Mouse (Mus musculus) myocyte (in vitro differentiated cells): ENCODE measurements around the gene Ugt1a6a. TPM values are rescaled to one million over a fixed set of nuclear protein-coding genes. Genes with fewer than 3 reads are reported as not detected.
"Not testable (repeated sequence)": the region's sequence is repeated elsewhere in the genome, so short reads cannot be mapped to it uniquely, and the experiment has no call there.

Experiments used
- H3K27me3 ChIP-seq: one replicate; pipeline ENCODE4 v1.6.1; 2011; ENCODE audit not compliant: control insufficient read depth, insufficient read depth, insufficient read length
- H3K36me3 ChIP-seq: one replicate; pipeline ENCODE4 v1.6.1; 2011; ENCODE audit not compliant: control insufficient read depth, insufficient read depth
- H3K4me2 ChIP-seq: one replicate; pipeline ENCODE4 v1.6.1; 2011; ENCODE audit warnings: low read depth, control low read depth
- H3K4me3 ChIP-seq: one replicate; pipeline ENCODE4 v1.5.1; 2011; ENCODE audit warnings: mild to moderate bottlenecking, control low read depth, moderate library complexity
- H3K79me2 ChIP-seq: one replicate; pipeline ENCODE4 v1.6.1; 2011; ENCODE audit not compliant: control insufficient read depth, insufficient read depth
- H3ac ChIP-seq: one replicate; pipeline ENCODE4 v1.6.1; 2011; ENCODE audit not compliant: control insufficient read depth, insufficient read length
- CEBPB ChIP-seq: IDR thresholded peaks from 2 replicates; pipeline ENCODE4 v1.6.1; 2011; ENCODE audit warnings: mild to moderate bottlenecking, moderate library complexity; ENCODE audit not compliant: poor library complexity, insufficient read depth, severe bottlenecking
- E2F4 ChIP-seq: IDR thresholded peaks from one replicate; pipeline ENCODE4 v1.6.1; 2011; ENCODE audit warnings: mild to moderate bottlenecking, control low read depth, moderate library complexity; ENCODE audit not compliant: insufficient read depth
- MAX ChIP-seq: IDR thresholded peaks from one replicate; pipeline ENCODE4 v1.6.1; 2011; ENCODE audit warnings: low read depth, mild to moderate bottlenecking, control low read depth
- MYOD1 ChIP-seq, 3 experiments: IDR thresholded peaks; one replicate each; pipeline ENCODE4 v1.6.1; 2011; ENCODE audit warnings: control low read depth in 2 of 3, low read depth in 2 of 3, mild to moderate bottlenecking in 2 of 3, moderate library complexity in 1 of 3; ENCODE audit not compliant: insufficient read length in 2 of 3, control insufficient read depth in 1 of 3
- MYOG ChIP-seq, 3 experiments: IDR thresholded peaks; one replicate each; pipeline ENCODE4 v1.6.1; 2011; ENCODE audit warnings: control low read depth in 2 of 3, low read depth in 2 of 3, mild to moderate bottlenecking in 2 of 3; ENCODE audit not compliant: insufficient read length in 2 of 3, control insufficient read depth in 1 of 3, insufficient read depth in 1 of 3
- POLR2A ChIP-seq: IDR thresholded peaks from one replicate; pipeline ENCODE4 v1.6.1; 2011; ENCODE audit warnings: low read depth, mild to moderate bottlenecking, control low read depth, moderate library complexity; ENCODE audit not compliant: insufficient read length
- POLR2AphosphoS2 ChIP-seq: IDR thresholded peaks from one replicate; pipeline ENCODE4 v1.6.1; 2011; ENCODE audit warnings: low read depth, control low read depth; ENCODE audit not compliant: insufficient read length
- REST ChIP-seq: IDR thresholded peaks from one replicate; pipeline ENCODE4 v1.6.1; 2011; ENCODE audit warnings: mild to moderate bottlenecking, control low read depth, moderate library complexity; ENCODE audit not compliant: insufficient read depth, insufficient read length
- SRF ChIP-seq: IDR thresholded peaks from one replicate; pipeline ENCODE4 v1.6.1; 2011; ENCODE audit warnings: low read depth; ENCODE audit not compliant: control insufficient read depth, insufficient read length
- TCF12 ChIP-seq: IDR thresholded peaks from one replicate; pipeline ENCODE4 v1.6.1; 2011; ENCODE audit warnings: mild to moderate bottlenecking, control low read depth; ENCODE audit not compliant: poor library complexity, insufficient read depth, severe bottlenecking
- TCF3 ChIP-seq: IDR thresholded peaks from one replicate; pipeline ENCODE4 v1.6.1; 2011; ENCODE audit warnings: low read depth, control low read depth; ENCODE audit not compliant: insufficient read length
- USF1 ChIP-seq: IDR thresholded peaks from one replicate; pipeline ENCODE4 v1.6.1; 2011; ENCODE audit warnings: low read depth, mild to moderate bottlenecking, control low read depth, moderate library complexity
- polyA plus RNA-seq: library from polyadenylated mRNA; unstranded; fragments of >200 nt; fragmentation: generic; extraction: Trizol; gene quantifications from one replicate; pipeline ENCODE4 v1.2.1, GENCODE M21; 2012; ENCODE audit warnings: missing spikeins

Gene Ugt1a6a
- polyA plus RNA-seq, 1 experiment = 8.9 TPM

- no peaks in the 10 kb centered on the region for H3K27me3 ChIP-seq
- no peak for TF ChIP-seq TCF12
- no peak for TF ChIP-seq POLR2A
- no peak for TF ChIP-seq MAX
- TF ChIP-seq SRF = no peak
- no peak for TF ChIP-seq USF1
- no peak for TF ChIP-seq E2F4
- TF ChIP-seq REST = no peak
- TF ChIP-seq TCF3 = no peak
- TF ChIP-seq MYOD1 (IDR thresholded peaks at IDR 0.05; ENCODE audit: control insufficient read depth in 1 of 3, insufficient read length in 2 of 3, low read depth in 2 of 3) = no peak
- TF ChIP-seq MYOG (IDR thresholded peaks at IDR 0.05; ENCODE audit: control insufficient read depth in 1 of 3, insufficient read depth in 1 of 3, insufficient read length in 2 of 3, low read depth in 2 of 3) = no peak
- no peak for TF ChIP-seq CEBPB
- no peak for TF ChIP-seq POLR2AphosphoS2
- peak overlapping the region; percentile 47 for H3K4me2 ChIP-seq
- no peaks in the 10 kb centered on the region for H3K79me2 ChIP-seq
- H3ac ChIP-seq = no peak overlapping the region
- no peak overlapping the region for H3K4me3 ChIP-seq
- no peaks in the 10 kb centered on the region for H3K36me3 ChIP-seq
These were observed 627 bp upstream of the Ugt1a6a start for GRCm38 (mm10) chr1:88133908-88134456.

DNA sequence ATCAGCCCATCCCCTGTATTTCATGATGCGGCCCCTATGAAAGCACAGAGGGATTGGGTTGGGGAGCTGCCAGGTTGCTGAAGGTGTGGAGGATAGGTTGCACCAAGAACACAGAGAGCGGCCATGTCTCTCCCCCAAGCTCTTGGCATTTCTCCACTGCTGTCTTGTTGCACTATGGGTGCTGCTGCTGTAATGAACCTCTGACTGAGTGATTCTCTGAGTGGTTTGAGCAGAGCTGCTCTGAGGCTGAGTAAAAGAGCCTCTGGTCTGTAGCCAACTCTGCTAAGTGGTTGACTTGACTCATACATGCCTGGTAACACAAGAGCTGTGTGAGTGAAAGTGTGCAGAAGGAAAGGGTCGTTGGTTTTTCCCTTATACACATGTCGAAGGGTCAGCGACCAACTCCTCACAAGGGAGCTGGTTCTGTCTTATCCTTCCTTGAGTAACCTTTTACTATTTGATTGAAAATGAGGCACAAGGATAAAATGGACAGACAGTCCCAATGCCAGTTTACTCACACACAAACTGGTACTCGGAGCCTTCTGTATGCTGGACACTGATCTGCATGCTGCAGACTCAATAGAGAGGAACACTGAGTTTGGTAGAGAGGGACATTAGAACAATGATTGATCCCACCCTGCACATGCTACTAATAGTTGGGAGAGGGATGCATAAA, 758 bp downstream of the Ugt1a6a start:
- not testable (repeated sequence) for H3K36me3 ChIP-seq, H3K4me3 ChIP-seq, H3ac ChIP-seq, H3K79me2 ChIP-seq, H3K27me3 ChIP-seq
- H3K4me2 ChIP-seq = peak overlapping the region; percentile 51

DNA sequence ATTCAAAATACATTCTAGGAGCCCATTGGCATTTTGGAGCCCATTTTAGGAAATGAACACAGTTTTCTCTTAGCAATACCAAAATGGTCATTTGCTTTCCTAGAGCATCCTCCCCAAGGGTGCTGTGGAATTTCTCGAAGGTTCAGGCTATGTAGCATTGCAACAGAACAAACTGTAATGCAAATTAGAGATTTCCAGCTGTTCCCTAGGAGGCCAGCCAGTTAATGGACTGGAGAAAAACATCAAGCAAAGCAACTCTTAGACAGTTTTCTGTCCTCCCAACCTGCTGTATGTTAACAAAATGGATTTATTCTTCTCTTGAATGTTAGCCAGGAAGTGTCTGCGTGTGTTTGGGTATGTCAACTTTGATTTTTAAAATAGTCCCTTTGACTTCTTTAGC, 2.0 kb downstream of the Ugt1a6a start:
- no peaks in the 10 kb centered on the region for H3K36me3 ChIP-seq
- H3K79me2 ChIP-seq = no peaks in the 10 kb centered on the region
- H3K27me3 ChIP-seq = no peaks in the 10 kb centered on the region
- no peak for TF ChIP-seq SRF
- TF ChIP-seq TCF3 = no peak
- no peak for TF ChIP-seq USF1
- TF ChIP-seq E2F4 = no peak
- no peak for TF ChIP-seq REST
- TF ChIP-seq CEBPB = no peak
- no peak for TF ChIP-seq POLR2AphosphoS2
- no peak for TF ChIP-seq MAX
- TF ChIP-seq MYOD1 (IDR thresholded peaks at IDR 0.05; ENCODE audit: control insufficient read depth in 1 of 3, insufficient read length in 2 of 3, low read depth in 2 of 3) = no peak
- TF ChIP-seq MYOG (IDR thresholded peaks at IDR 0.05; ENCODE audit: control insufficient read depth in 1 of 3, insufficient read depth in 1 of 3, insufficient read length in 2 of 3, low read depth in 2 of 3) = no peak
- TF ChIP-seq POLR2A = no peak
- no peak for TF ChIP-seq TCF12
- no peak overlapping the region for H3K4me2 ChIP-seq
- no peak overlapping the region for H3ac ChIP-seq
- H3K4me3 ChIP-seq = no peak overlapping the region

- no peaks in the 10 kb centered on the region for H3K27me3 ChIP-seq
- no peak overlapping the region for H3K4me3 ChIP-seq
- no peaks in the 10 kb centered on the region for H3K36me3 ChIP-seq
- no peaks in the 10 kb centered on the region for H3K79me2 ChIP-seq
- H3ac ChIP-seq = no peak overlapping the region
- TF ChIP-seq CEBPB (no peak), MAX (no peak), REST (no peak), POLR2A (no peak), E2F4 (no peak), TCF3 (no peak), TCF12 (no peak), MYOD1 (IDR thresholded peaks at IDR 0.05; ENCODE audit: control insufficient read depth in 1 of 3, insufficient read length in 2 of 3, low read depth in 2 of 3) (no peak), POLR2AphosphoS2 (no peak)
- H3K4me2 ChIP-seq = no peak overlapping the region
These were observed 2.7 kb downstream of the Ugt1a6a start for GRCm38 (mm10) chr1:88137264-88137663.

DNA sequence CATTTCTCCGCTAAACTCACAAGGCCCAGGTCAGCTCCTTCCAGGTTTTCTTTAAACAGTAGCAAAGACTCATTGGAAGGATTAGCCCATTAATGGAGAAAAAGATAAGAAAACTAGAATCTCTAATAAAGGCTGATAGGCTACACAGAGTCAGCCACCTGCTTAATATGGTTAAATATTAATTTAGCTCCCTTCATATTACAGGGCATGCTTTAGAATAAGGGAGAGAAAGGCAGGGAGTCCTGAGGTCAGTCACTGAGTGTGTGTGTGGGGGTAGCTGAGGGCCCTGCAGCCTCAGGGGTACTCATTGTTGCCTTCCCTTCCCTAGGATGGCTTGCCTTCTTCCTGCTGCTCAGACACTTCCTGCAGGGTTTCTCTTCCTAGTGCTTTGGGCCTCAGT, 3.5 kb downstream of the Ugt1a6a start:
- Histone ChIP-seq H3K27me3 (no peaks in the 10 kb centered on the region), H3K4me2 (no peak overlapping the region), H3K79me2 (no peaks in the 10 kb centered on the region), H3K36me3 (no peaks in the 10 kb centered on the region), H3K4me3 (no peak overlapping the region), H3ac (no peak overlapping the region)
- no peak for TF ChIP-seq CEBPB
- no peak for TF ChIP-seq USF1
- TF ChIP-seq E2F4 = no peak
- no peak for TF ChIP-seq SRF

DNA sequence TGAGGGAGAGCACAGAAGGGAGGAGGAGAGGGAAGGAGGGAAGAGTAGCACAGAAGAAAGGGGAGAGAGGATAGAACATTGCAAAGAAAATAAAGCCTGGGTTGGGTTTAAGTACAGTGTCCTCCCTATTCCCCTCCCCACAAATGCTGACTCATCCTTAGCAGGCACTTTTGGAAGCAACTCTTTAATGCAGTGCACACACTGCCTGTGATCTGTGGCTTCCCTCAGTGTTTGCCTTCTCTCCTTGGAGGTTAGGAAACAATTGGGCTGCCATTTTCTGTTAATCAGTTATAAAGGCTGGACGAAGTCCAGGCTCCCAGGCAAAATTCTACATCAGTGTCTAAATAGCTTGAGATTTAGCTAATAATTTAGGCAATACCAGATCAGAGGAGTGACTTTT, 5.9 kb downstream of the Ugt1a6a start:
- H3K36me3 ChIP-seq, H3K4me3 ChIP-seq, H3ac ChIP-seq, H3K27me3 ChIP-seq, H3K4me2 ChIP-seq, H3K79me2 ChIP-seq: not testable (repeated sequence)

DNA sequence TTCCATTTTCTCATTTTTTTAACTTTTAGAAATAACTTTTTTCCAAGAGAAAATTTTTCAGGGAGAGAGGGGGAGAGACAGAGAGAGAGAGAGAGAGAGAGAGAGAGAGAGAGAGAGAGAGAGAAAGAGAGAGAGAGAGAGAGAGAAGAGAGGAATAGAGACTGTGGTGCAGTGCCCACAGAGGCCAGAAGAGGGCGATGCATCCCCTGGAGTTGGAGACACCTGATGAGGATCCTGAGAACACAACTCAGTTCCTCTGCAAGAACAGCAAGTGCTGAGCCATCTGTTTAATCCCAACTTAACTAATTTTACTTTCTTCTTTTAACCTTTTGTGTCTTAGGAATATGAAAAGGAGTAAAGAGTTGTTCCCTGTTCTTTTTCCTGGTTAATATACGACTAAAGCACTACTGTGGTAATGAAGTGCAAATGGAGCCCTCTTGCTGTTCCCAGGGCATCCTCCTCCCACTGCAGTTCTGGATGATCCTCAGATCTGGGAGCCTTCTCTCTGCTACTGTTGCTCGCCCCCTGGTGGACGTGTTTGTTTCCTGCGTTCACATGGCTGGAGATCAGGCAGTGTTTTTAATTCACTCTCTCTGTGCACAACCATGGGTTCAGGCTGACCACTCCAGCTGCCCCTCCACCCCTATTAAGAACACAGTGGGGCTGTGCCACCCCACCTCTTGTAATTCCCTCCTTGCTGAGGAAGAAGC, 9.5 kb downstream of the Ugt1a6a start:
- not testable (repeated sequence) for H3K79me2 ChIP-seq, H3ac ChIP-seq, H3K27me3 ChIP-seq, H3K4me3 ChIP-seq, H3K4me2 ChIP-seq, H3K36me3 ChIP-seq

GRCm38 (mm10) chr1:88145278-88145677, 10.7 kb downstream of the Ugt1a6a start:
- not testable (repeated sequence) for H3K4me2 ChIP-seq, H3ac ChIP-seq, H3K79me2 ChIP-seq, H3K36me3 ChIP-seq, H3K27me3 ChIP-seq, H3K4me3 ChIP-seq
